Mouse (Mus musculus): ENCODE measurements around the gene Cntn5.

DNA sequence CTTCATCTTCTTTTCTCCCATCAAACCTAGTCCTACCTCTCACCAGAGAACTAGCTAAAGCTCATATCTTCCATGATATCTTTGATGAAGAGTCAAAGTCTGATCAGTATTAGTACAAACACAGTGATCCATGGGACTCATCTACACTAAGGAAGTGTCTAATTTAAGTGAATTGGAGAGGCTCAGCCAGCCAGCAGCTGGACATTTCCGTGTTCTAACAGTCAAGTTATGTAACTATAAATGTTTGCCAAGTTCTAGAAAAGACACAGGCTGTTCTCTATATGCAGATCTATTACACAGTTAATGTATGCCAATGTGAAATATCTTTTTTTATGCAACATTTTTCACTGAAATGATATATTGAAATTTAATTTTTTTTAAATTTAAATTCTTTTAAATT, 959.7 kb downstream of the Cntn5 start:
- TF ChIP-seq CTCF (IDR thresholded peaks at IDR 0.05; ENCODE audit: borderline replicate concordance, insufficient read depth, low read depth, low read length) (no peak), POLR2A (IDR thresholded peaks at IDR 0.05; ENCODE audit: borderline replicate concordance, insufficient read depth, low read length) (no peak)

All from cerebellum, adult 2 months (tissue).